In the genomic region with DNA sequence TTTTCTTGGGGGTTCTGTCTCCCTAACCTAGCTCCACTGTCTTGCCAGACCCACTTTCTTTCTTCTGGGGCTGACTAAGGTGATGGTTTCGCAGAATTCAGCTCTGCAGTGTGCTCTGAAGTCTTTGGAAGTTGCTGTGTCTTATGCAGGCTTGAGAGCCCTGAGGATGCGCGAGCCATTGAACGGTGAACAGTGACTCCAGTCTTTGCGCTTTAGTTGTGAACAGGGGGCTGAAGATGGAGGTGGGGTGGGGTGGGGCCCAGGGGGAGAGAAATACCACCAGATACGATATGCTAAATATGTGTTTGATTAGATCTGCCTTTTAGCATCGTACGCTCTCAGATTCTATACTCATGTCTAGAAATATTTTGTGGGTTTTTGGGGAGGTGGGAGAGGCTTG, we compare ENCODE assay signal across 11 mouse cellular contexts. TPM values are rescaled to one million over a fixed set of nuclear protein-coding genes. Genes with fewer than 3 reads are reported as not detected.
DNase-seq lines count a peak whose midpoint lies in the region; ATAC-seq and TF ChIP-seq lines count a peak whose summit lies in the region.
"Had no signal": no experiment of that assay in that cellular context is flagged by ENCODE, and none has a peak within 500 bp of the region (broad histone marks: within the 10 kb centered on the region; RNA-seq: fewer than 3 reads in every experiment).

No protein-coding gene starts in this region.

- H3K36me3 ChIP-seq in kidney, embryonic 15.5 days: peaks cover 12% of the 10 kb centered on the region
- peaks cover 10% of the 10 kb centered on the region for H3K36me3 ChIP-seq in embryonic facial prominence, embryonic 13.5 days
- no peaks in the 10 kb centered on the region; the same call in 1 of the 2 replicates for H3K36me3 ChIP-seq in hindbrain, postnatal 0 days (ENCODE audit: insufficient read depth, low read length)
- H3K36me3 ChIP-seq in midbrain, postnatal 0 days (ENCODE audit: insufficient read depth, low read length): no peaks in the 10 kb centered on the region; the same call in 1 of the 2 replicates

- no peak for ATAC-seq in kidney, embryonic 15.5 days (replicated peaks; ENCODE audit: low FRiP score)
- no peak for ATAC-seq in embryonic facial prominence, embryonic 13.5 days (ENCODE audit: insufficient number of reproducible peaks, insufficient read depth, low FRiP score, low TSS enrichment, low read depth)
- ATAC-seq in hindbrain, postnatal 0 days: no peak
- no peak for ATAC-seq in midbrain, postnatal 0 days (ENCODE audit: low FRiP score)

- no peak for TF ChIP-seq CTCF in hindbrain, postnatal 0 days (IDR thresholded peaks at IDR 0.05; ENCODE audit: low read depth)
- no peak for TF ChIP-seq CTCF in midbrain, postnatal 0 days (IDR thresholded peaks at IDR 0.05)

- no peak for DNase-seq in kidney, postnatal 25 days
- DNase-seq in hindbrain, postnatal 0 days (ENCODE audit: low spot score): no peak
- DNase-seq in midbrain, postnatal 0 days (ENCODE audit: low spot score): no peak
- DNase-seq in right cerebral cortex, postnatal 36 days (ENCODE audit: low spot score in 2 of 2): no peak
- no peak for DNase-seq in cerebellum, postnatal 36 days
- DNase-seq in layer of hippocampus, adult 9-10 months (ENCODE audit: low spot score): no peak
- DNase-seq: thymus, adult 18-20 months had no signal

- no peak overlapping the region for H3K9ac ChIP-seq in kidney, embryonic 15.5 days
- H3K9ac ChIP-seq in embryonic facial prominence, embryonic 13.5 days: peak overlapping the region; percentile 60
- peak overlapping the region; percentile 37; the same call in 1 of the 2 replicates for H3K9ac ChIP-seq in hindbrain, postnatal 0 days (replicated peaks; ENCODE audit: low read length)
- H3K9ac ChIP-seq in midbrain, postnatal 0 days (replicated peaks; ENCODE audit: low read length, poor library complexity, severe bottlenecking): peak overlapping the region; percentile 48

- WGBS in kidney, embryonic 15.5 days: 72% methylated on average over 8 of the region's 8 CpGs
- WGBS in embryonic facial prominence, embryonic 13.5 days: 59% methylated on average over 8 of the region's 8 CpGs
- WGBS in hindbrain, postnatal 0 days: 69% methylated on average over 8 of the region's 8 CpGs
- WGBS in midbrain, postnatal 0 days: 74% methylated on average over 8 of the region's 8 CpGs

- no peaks in the 10 kb centered on the region for H3K9me3 ChIP-seq in kidney, embryonic 15.5 days (replicated peaks)
- H3K9me3 ChIP-seq in embryonic facial prominence, embryonic 13.5 days: no peaks in the 10 kb centered on the region
- no peaks in the 10 kb centered on the region for H3K9me3 ChIP-seq in hindbrain, postnatal 0 days (ENCODE audit: low read length)
- H3K9me3 ChIP-seq in midbrain, postnatal 0 days (ENCODE audit: low read length): no peaks in the 10 kb centered on the region

- H3K4me3 ChIP-seq in kidney, embryonic 15.5 days (replicated peaks): peak overlapping the region; percentile 89
- H3K4me3 ChIP-seq in embryonic facial prominence, embryonic 13.5 days: peak overlapping the region; percentile 86
- peak overlapping the region; percentile 81 for H3K4me3 ChIP-seq in hindbrain, postnatal 0 days (ENCODE audit: low read length)
- peak overlapping the region; percentile 82 for H3K4me3 ChIP-seq in midbrain, postnatal 0 days (ENCODE audit: low read depth, low read length)

- H3K27ac ChIP-seq in kidney, embryonic 15.5 days: peak overlapping the region; percentile 95
- H3K27ac ChIP-seq in embryonic facial prominence, embryonic 13.5 days: peak overlapping the region; percentile 93
- peak overlapping the region; percentile 90 for H3K27ac ChIP-seq in hindbrain, postnatal 0 days
- H3K27ac ChIP-seq in midbrain, postnatal 0 days (ENCODE audit: low read depth, low read length): peak overlapping the region; percentile 63; the same call in 1 of the 2 replicates

- peak overlapping the region; percentile 88 for H3K4me2 ChIP-seq in kidney, embryonic 15.5 days
- peak overlapping the region; percentile 80 for H3K4me2 ChIP-seq in embryonic facial prominence, embryonic 13.5 days
- H3K4me2 ChIP-seq in hindbrain, postnatal 0 days (ENCODE audit: low read depth, low read length): peak overlapping the region; percentile 87
- H3K4me2 ChIP-seq in midbrain, postnatal 0 days (ENCODE audit: low read depth, low read length, poor library complexity, severe bottlenecking): peak overlapping the region; percentile 94

- no peaks in the 10 kb centered on the region for H3K27me3 ChIP-seq in kidney, embryonic 15.5 days
- H3K27me3 ChIP-seq in embryonic facial prominence, embryonic 13.5 days: no peaks in the 10 kb centered on the region
- H3K27me3 ChIP-seq in hindbrain, postnatal 0 days (ENCODE audit: insufficient read depth, low read length): no peaks in the 10 kb centered on the region
- no peaks in the 10 kb centered on the region for H3K27me3 ChIP-seq in midbrain, postnatal 0 days (ENCODE audit: insufficient read depth, low read length)

- peaks cover 54% of the 10 kb centered on the region for H3K4me1 ChIP-seq in kidney, embryonic 15.5 days
- H3K4me1 ChIP-seq in embryonic facial prominence, embryonic 13.5 days: peaks cover 59% of the 10 kb centered on the region
- peaks cover 28% of the 10 kb centered on the region for H3K4me1 ChIP-seq in hindbrain, postnatal 0 days (ENCODE audit: insufficient read depth, low read length)
- H3K4me1 ChIP-seq in midbrain, postnatal 0 days (ENCODE audit: insufficient read depth, low read length): peaks cover 13% of the 10 kb centered on the region

RNA-seq across cellular contexts. Expression of a gene that starts 2.2 kb away (rescaled TPM):
- 16.3 and 16.9 TPM in 2 replicates for polyA plus RNA-seq in kidney, embryonic 15.5 days (2015; fragmentation: Nextera tagmentation; extraction: Ambion mirVana)
- 18.2 and 22.5 TPM in 2 replicates for polyA plus RNA-seq in embryonic facial prominence, embryonic 13.5 days (2015; fragmentation: Nextera tagmentation; extraction: Ambion mirVana)
- total RNA-seq in hindbrain, postnatal 0 days (2014; rRNA removed): 24.1 and 51.7 TPM in 2 replicates
- 5.9 and 6.7 TPM in 2 replicates for polyA plus RNA-seq in hindbrain, postnatal 0 days (2015; fragmentation: Nextera tagmentation; extraction: Ambion mirVana)
- total RNA-seq in midbrain, postnatal 0 days (2014; rRNA removed): 23.1 and 26.3 TPM in 2 replicates
- 4.3 and 5.1 TPM in 2 replicates for polyA plus RNA-seq in midbrain, postnatal 0 days (2015; fragmentation: Nextera tagmentation; extraction: Ambion mirVana)

RNA-seq across cellular contexts. Expression of a gene that starts 17.4 kb away (rescaled TPM):
- polyA plus RNA-seq in kidney, embryonic 15.5 days (2015; fragmentation: Nextera tagmentation; extraction: Ambion mirVana): not detected in 2 replicates
- not detected in 2 replicates for polyA plus RNA-seq in embryonic facial prominence, embryonic 13.5 days (2015; fragmentation: Nextera tagmentation; extraction: Ambion mirVana)
- total RNA-seq in hindbrain, postnatal 0 days (2014; rRNA removed): not detected in 2 replicates
- 0.24 TPM in 1 of 2 replicates, not detected in the other for polyA plus RNA-seq in hindbrain, postnatal 0 days (2015; fragmentation: Nextera tagmentation; extraction: Ambion mirVana)
- total RNA-seq in midbrain, postnatal 0 days (2014; rRNA removed): not detected in 2 replicates
- polyA plus RNA-seq in midbrain, postnatal 0 days (2015; fragmentation: Nextera tagmentation; extraction: Ambion mirVana): 0.33 TPM in 1 of 2 replicates, not detected in the other
- total RNA-seq: MEL; monocyte, adult 5-6 weeks had no signal

RNA-seq across cellular contexts. Expression of a gene that starts 48.0 kb away (rescaled TPM):
- polyA plus RNA-seq in kidney, embryonic 15.5 days (2015; fragmentation: Nextera tagmentation; extraction: Ambion mirVana): not detected in 2 replicates
- not detected in 2 replicates for polyA plus RNA-seq in embryonic facial prominence, embryonic 13.5 days (2015; fragmentation: Nextera tagmentation; extraction: Ambion mirVana)
- total RNA-seq in hindbrain, postnatal 0 days (2014; rRNA removed): not detected in 2 replicates
- polyA plus RNA-seq in hindbrain, postnatal 0 days (2015; fragmentation: Nextera tagmentation; extraction: Ambion mirVana): not detected in 2 replicates
- not detected in 2 replicates for total RNA-seq in midbrain, postnatal 0 days (2014; rRNA removed)
- polyA plus RNA-seq in midbrain, postnatal 0 days (2015; fragmentation: Nextera tagmentation; extraction: Ambion mirVana): not detected in 2 replicates
- total RNA-seq: MEL; monocyte, adult 5-6 weeks had no signal
